Mouse (Mus musculus) cerebellum, adult 11 months (tissue): ENCODE measurements at regions not wholly inside any gene's neighbourhood (a gene's known extent, or its start where the extent isn't known, plus 50 kb on each side); places are given as distances from the start of the nearest gene placed in this dataset.

ENCODE experiments used
- DNase-seq: peaks from one replicate; pipeline ENCODE4 v3.0.0; 2022

- DNase-seq = no peak
Observed at GRCm38 (mm10) chr1:73411452-73411851, 395.7 kb upstream of the Tnp1 start.

DNA sequence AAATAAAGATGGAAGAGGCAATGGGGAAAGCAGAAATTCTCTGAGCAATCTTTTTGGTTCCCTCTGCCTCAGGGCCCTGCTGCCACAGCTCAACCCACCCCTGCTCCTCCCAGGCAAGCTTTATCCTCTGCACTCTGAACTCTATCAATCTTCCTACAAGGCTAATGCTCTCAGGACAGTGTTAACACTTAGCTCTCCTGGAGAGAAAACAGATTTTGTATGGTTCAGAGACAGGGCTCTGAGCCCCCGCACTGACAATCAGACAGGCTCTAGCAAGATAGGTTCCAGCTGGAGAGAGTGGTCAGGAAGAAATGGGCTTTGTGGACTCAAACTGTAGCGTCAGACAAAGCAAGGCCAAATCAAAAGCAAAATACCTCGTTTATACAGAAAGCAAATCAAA lies 383.5 kb upstream of the Tnp1 start:
- DNase-seq = no peak

- DNase-seq = no peak
Observed at GRCm38 (mm10) chr1:73395034-73395433, 379.3 kb upstream of the Tnp1 start.

DNA sequence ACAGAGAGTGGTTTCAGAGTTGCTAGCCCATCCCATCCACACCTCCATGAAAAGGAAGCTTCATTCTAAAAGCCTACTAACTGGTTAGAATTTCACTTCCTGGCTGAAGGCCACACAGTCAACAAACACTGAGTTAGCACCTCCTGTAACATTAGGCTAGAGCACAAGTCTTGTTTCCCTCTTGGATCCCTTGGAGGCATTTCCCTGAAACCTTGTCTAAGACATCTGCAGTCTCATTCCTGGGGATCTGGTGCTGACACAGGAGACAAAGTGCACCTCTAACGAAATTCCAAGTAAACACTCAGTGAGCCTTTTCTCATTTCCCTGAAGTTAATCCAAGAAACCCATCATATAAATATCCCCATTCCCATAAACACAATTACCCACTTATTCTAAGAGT lies 378.8 kb upstream of the Tnp1 start:
- no peak for DNase-seq

GRCm38 (mm10) chr1:73392077-73392476 lies 376.4 kb upstream of the Tnp1 start:
- DNase-seq = no peak

DNA sequence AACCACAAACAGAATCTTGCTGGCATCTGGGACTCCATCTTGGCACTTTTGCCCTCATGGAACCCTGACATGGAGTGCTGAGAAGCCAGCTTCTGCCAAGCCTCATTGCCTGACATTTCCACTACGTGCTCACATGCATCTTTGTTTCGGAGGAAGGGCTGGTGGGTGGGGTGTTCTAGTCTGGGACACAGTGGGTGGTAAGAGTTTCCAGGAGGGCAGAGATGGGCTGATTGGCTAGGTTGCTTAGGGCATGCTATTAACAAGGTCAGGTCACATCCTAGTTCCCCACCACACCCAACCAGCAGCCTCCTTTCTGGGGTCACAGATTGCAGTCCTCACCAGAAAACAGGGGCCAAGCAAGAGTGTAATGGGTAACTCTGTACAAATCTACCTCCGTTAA lies 374.3 kb upstream of the Tnp1 start:
- no peak for DNase-seq

DNA sequence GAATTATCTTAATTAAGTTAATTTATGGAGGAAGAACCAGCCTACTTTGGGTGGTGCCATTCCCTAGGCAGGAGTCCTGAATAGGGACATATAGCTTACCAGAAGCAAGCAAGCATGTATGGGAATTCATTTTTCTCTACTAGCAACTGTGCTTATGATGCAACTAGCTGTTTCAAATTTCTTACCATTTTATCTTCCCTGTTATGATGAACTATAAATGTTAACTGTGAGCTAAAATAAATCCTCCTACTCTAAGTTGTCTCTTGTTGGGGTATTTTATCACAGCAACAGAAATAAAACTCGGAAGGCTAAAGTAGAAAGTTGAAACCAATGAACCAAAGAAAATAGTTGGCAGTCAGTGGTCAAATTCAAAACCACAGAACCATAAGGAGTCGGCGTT lies 373.5 kb upstream of the Tnp1 start:
- DNase-seq = no peak

DNA sequence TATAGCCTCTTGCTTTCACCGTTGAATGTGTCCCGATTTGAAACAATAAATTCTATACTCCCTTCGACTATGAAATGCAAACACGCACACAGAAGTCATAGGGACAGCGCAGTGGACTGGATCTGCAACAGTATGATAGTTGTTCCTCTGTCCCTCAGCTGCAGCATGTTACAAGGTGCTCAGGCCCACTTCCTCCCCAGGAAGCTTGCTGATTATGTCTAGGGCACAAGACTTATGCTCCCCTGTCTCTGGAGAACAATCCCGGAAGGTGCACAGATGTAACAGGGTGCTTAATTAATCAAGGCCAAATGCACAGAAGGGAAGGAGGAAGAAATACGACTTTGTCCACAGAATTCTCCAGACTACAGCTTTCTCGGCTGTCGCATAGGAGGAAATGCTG lies 365.9 kb upstream of the Tnp1 start:
- no peak for DNase-seq

DNA sequence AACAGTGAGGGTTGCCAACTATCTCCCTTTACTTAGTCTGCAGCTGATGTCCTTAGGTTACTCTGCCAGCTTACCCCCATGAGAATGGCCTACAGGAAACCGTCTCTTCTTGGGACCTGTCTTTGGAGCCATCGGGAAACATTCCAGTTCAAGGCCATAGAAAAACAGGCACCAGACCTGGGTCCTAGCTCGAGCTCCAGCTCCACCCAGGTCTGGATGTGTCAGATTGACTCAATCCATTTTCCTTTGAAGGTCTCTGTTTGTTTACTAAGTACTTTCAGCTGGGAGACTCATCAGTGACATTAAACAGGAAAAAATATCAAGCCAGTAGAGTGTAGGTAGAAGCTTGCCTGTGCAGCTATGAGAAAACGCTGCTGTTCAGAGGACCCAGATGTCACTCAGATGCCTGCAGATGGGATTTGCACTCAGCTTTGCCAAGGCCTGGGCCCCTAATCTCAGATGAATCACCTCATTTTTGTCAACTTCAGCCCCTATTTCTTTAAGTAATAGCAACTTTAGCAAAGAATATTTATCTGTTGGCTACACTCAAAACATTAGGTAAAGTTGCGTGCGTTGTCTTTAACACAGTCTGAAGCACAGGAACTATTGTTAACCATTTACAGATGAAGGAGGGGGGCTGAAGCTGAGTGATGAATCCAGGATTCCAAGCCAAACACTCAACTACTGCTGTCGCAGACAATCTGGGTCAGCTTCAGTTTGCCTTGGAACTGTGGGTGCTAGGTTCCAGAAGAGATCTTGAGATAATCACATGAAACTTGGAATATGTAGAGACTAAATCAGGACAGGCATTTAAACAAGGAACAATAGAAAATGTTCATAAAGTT lies 359.0 kb upstream of the Tnp1 start:
- DNase-seq = no peak

GRCm38 (mm10) chr1:73368222-73368621 lies 352.5 kb upstream of the Tnp1 start:
- DNase-seq = no peak

DNA sequence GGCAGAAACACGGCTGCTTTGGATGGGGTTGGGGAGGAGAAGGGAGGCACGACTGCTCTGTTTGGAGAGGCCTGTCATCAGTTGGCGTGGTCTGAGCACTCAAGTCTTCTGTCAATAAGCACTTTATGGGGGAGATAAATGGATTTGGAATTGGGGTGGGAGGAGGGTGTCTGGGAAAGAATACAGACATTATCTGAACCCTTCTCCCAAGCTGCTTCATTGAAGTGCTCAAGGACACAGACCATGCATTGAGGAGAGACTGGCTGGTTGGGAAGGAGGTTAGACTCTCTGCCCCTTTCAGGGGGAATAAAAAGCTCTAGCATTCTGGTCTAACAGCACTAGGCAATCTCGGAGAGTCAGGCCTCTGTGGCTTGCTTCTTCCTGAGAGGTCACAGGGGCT lies 350.1 kb upstream of the Tnp1 start:
- no peak for DNase-seq

DNA sequence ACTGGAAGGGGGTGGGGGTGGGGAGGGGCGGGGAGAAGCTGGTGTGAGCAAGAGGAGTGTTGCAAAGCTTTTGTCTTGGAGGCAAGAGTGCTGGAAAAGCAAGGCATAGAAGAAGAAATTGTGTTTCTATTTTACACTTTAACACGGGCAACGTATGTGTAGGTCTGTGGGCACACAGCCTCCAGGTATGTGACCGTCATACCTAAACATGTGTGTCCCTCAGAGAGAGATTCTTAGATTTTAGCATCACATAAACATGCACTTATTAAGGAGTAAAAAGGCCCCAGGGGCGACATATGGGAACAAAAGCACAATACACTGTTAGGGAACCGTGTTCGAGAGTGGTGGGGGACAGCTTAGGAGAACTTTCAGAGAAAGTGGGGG lies 348.6 kb upstream of the Tnp1 start:
- no peak for DNase-seq

DNA sequence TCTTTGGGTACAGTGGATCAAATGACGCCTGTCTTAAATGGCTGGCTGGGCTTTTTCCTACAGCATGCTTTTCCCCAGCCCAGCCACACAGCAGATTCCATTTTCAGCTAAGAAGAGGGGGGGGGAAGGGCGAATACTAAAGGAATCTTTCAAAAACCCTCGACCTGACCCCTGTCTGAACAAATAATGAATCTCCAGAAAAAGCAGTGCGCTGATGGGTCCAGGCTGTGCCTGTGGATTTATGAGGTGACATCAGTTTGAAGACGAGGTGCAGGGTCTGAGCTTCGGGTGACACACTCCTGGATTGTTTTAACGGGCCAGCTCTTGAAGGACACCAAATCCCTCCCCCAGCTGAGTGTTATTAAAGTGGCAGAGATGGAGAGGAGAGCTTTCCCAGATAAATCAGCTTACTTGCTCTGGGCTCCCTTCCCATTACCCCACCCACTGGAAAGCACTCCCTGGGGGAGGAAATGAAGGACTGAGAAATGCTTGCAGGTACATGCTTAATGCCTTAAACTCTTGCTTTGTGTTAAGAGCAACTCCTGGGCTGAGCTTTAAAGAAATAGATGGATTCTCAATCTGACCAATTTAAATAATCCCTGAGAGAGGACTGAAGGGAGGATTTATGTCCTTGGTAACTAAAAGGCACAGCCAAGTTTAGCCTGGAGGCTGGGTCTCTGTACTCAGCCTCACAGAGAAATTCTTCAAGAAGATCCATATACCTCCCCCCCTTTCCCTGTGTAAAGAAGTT lies 348.0 kb upstream of the Tnp1 start:
- DNase-seq = no peak

- no peak for DNase-seq
Observed at GRCm38 (mm10) chr1:73362122-73362521, 346.4 kb upstream of the Tnp1 start.

- DNase-seq = no peak
Observed at GRCm38 (mm10) chr1:73361300-73361699, 345.6 kb upstream of the Tnp1 start.

DNA sequence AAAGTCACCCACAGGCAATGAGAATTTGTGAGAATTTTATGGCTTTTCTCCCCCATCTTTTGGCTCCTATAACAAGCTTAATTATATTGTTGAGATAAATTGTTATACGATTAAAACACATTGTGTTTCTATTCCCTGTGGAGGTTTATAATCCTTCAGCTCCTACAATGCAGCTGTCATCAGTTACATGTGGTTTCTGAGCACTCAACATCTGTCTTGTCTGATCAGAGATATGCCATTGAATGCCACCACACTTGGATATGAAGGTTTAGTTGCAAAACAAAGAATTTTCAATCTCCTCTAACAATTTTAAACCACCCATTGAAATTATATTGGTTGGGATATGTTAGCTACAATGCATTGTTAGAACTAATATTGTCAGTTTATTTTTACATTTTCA lies 338.7 kb upstream of the Tnp1 start:
- no peak for DNase-seq

DNA sequence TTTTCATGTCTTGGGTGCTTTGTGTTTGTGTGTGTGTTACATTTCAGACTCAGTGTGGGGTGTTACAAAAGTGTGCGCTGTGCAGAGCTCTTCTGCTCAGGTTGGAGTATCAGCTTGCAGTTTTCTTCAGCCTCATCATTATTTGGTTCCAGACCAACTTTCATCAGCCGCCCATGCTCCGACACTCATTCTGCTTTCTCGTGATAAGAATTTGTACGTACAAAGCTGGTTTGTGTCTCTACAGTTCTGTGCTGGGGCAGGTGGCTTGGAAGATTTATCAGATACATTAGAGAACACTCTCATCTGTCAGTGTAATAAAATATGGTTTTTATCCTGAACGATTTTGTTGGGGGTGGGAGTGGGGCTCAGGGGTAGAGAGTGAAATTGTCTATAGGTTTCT lies 332.8 kb upstream of the Tnp1 start:
- DNase-seq = no peak

DNA sequence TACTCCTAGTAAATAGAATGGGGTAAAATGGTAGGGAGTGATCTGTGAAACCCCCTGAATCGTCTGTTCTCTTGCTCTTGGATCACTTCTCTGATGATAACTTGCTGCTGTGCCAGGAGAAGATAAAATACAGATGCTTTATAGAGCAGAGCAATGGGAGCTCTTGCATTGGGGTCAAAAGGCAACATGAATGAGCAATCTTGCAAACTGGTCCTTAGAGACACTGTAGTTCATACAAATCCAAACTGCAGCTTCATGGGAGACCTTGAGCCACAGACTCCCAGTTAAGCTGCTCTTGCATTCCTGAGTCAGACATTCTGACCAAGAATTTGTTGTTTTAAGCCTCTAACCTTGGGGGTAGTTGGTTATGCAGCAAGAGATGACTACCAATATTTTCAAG lies 328.9 kb upstream of the Tnp1 start:
- DNase-seq = no peak

DNA sequence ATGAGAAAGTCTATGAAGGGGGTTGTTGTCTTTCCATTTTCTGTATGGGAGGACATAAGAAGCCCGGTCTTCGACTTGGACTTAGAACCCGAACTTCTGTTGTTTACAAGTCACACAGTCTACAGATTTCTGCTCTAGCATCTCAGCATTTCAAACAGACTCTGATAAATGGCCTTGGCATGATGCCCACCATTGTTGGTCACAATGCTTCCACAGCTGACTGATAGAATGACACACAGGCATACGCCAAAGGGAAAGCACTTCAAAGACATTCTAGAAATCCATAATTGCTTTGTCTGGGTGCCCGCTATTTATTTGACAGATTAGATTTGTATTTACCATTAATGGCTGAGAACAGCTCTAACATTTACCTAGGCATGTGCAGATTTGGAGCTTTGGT lies 326.2 kb upstream of the Tnp1 start:
- DNase-seq = no peak

- DNase-seq = no peak
Observed at GRCm38 (mm10) chr1:73337401-73337800, 321.7 kb upstream of the Tnp1 start.

GRCm38 (mm10) chr1:73309556-73309955 lies 293.8 kb upstream of the Tnp1 start:
- no peak for DNase-seq

GRCm38 (mm10) chr1:73308420-73308819 lies 292.7 kb upstream of the Tnp1 start:
- no peak for DNase-seq

- DNase-seq = no peak
Observed at GRCm38 (mm10) chr1:73307194-73307593, 291.5 kb upstream of the Tnp1 start.

GRCm38 (mm10) chr1:73299978-73300688 lies 284.4 kb upstream of the Tnp1 start:
- DNase-seq = no peak
